Mouse (Mus musculus) ES-Bruce4 (cell line): Measurements from ENCODE around the gene Cd8b1.
"Not testable (repeated sequence)": the region's sequence is repeated elsewhere in the genome, so short reads cannot be mapped to it uniquely, and the experiment has no call there.

Experiments
- CTCF ChIP-seq: IDR thresholded peaks from one replicate; pipeline ENCODE4 v1.8.1; 2011; ENCODE audit warnings: low read depth, low read length
- EP300 ChIP-seq: IDR thresholded peaks from 2 replicates; pipeline ENCODE4 v1.6.1; 2011; ENCODE audit warnings: low read depth, low read length; ENCODE audit not compliant: insufficient read depth
- POLR2A ChIP-seq: IDR thresholded peaks from one replicate; pipeline ENCODE4 v1.8.1; 2011; ENCODE audit warnings: low read length; ENCODE audit not compliant: insufficient read depth

- TF ChIP-seq CTCF, POLR2A, EP300: not testable (repeated sequence)
These were observed 8.9 kb downstream of the Cd8b1 start for GRCm38 (mm10) chr6:71331491-71331890.
